Mouse (Mus musculus) myocyte (in vitro differentiated cells): ENCODE measurements around the gene Klhl3.

Experiments
- MAX ChIP-seq: IDR thresholded peaks from one replicate; pipeline ENCODE4 v1.6.1; 2011; ENCODE audit warnings: low read depth, mild to moderate bottlenecking, control low read depth
- MYOD1 ChIP-seq, 3 experiments: IDR thresholded peaks; one replicate each; pipeline ENCODE4 v1.6.1; 2011; ENCODE audit warnings: control low read depth in 2 of 3, low read depth in 2 of 3, mild to moderate bottlenecking in 2 of 3, moderate library complexity in 1 of 3; ENCODE audit not compliant: insufficient read length in 2 of 3, control insufficient read depth in 1 of 3
- MYOG ChIP-seq, 3 experiments: IDR thresholded peaks; one replicate each; pipeline ENCODE4 v1.6.1; 2011; ENCODE audit warnings: control low read depth in 2 of 3, low read depth in 2 of 3, mild to moderate bottlenecking in 2 of 3; ENCODE audit not compliant: insufficient read length in 2 of 3, control insufficient read depth in 1 of 3, insufficient read depth in 1 of 3
- POLR2A ChIP-seq: IDR thresholded peaks from one replicate; pipeline ENCODE4 v1.6.1; 2011; ENCODE audit warnings: low read depth, mild to moderate bottlenecking, control low read depth, moderate library complexity; ENCODE audit not compliant: insufficient read length
- POLR2AphosphoS2 ChIP-seq: IDR thresholded peaks from one replicate; pipeline ENCODE4 v1.6.1; 2011; ENCODE audit warnings: low read depth, control low read depth; ENCODE audit not compliant: insufficient read length
- REST ChIP-seq: IDR thresholded peaks from one replicate; pipeline ENCODE4 v1.6.1; 2011; ENCODE audit warnings: mild to moderate bottlenecking, control low read depth, moderate library complexity; ENCODE audit not compliant: insufficient read depth, insufficient read length
- SRF ChIP-seq: IDR thresholded peaks from one replicate; pipeline ENCODE4 v1.6.1; 2011; ENCODE audit warnings: low read depth; ENCODE audit not compliant: control insufficient read depth, insufficient read length
- TCF3 ChIP-seq: IDR thresholded peaks from one replicate; pipeline ENCODE4 v1.6.1; 2011; ENCODE audit warnings: low read depth, control low read depth; ENCODE audit not compliant: insufficient read length
- USF1 ChIP-seq: IDR thresholded peaks from one replicate; pipeline ENCODE4 v1.6.1; 2011; ENCODE audit warnings: low read depth, mild to moderate bottlenecking, control low read depth, moderate library complexity

- no peak for TF ChIP-seq USF1
- no peak for TF ChIP-seq POLR2A
- TF ChIP-seq MAX = no peak
- no peak for TF ChIP-seq SRF
- no peak for TF ChIP-seq MYOD1 (IDR thresholded peaks at IDR 0.05; ENCODE audit: control insufficient read depth in 1 of 3, insufficient read length in 2 of 3, low read depth in 2 of 3)
- TF ChIP-seq TCF3 = no peak
- no peak for TF ChIP-seq MYOG (IDR thresholded peaks at IDR 0.05; ENCODE audit: control insufficient read depth in 1 of 3, insufficient read depth in 1 of 3, insufficient read length in 2 of 3, low read depth in 2 of 3)
- TF ChIP-seq REST = no peak
- no peak for TF ChIP-seq POLR2AphosphoS2
These were observed 29.0 kb downstream of the Klhl3 start for GRCm38 (mm10) chr13:58084396-58084795.
